Mouse (Mus musculus) liver, postnatal 0 days (tissue): ENCODE measurements around the gene Slc6a9.

Experiments
- CTCF ChIP-seq: sonication (generic); IDR thresholded peaks from 2 replicates; pipeline ENCODE4 v1.5.1; 2016; ENCODE audit warnings: antibody characterized with exemption, low read depth
- EP300 ChIP-seq: IDR thresholded peaks from 2 replicates; pipeline ENCODE4 v1.6.1; 2016; ENCODE audit warnings: antibody characterized with exemption, low read depth, mild to moderate bottlenecking

DNA sequence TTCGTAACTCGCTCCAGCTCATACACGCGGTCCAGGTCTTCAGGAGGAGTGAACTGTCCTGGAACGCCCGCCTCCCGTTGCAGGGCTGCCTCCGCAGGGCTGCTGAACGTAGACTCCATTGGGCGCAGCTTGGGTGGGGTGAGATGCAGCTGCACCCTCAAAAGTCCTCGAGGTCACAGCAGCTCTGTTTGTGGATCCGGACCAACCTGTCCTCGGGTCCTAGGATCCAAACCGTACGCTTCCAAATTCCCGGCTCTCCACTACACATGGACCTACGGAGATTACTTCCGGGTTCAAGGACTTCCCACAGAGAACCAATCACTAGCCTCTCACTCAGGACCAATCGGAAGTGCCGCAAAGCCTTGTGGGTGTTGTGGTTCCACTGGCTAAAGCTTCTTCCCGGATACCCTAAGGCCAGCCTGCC, 57.4 kb downstream of the Slc6a9 start, which contains the start of gene Dph2:
- TF ChIP-seq EP300: no peak
- no peak for TF ChIP-seq CTCF
